Mouse (Mus musculus) ES-Bruce4 (cell line): ENCODE results near the gene Ptgis.

ENCODE experiments used
- CTCF ChIP-seq: IDR thresholded peaks from one replicate; pipeline ENCODE4 v1.8.1; 2011; ENCODE audit warnings: low read depth, low read length
- EP300 ChIP-seq: IDR thresholded peaks from 2 replicates; pipeline ENCODE4 v1.6.1; 2011; ENCODE audit warnings: low read depth, low read length; ENCODE audit not compliant: insufficient read depth

- TF ChIP-seq EP300 (no peak), CTCF (no peak)
Measured at GRCm38 (mm10) chr2:167230554-167230953, 9.8 kb downstream of the Ptgis start.
